Mouse (Mus musculus) brain, embryonic 14.5 days (tissue): ENCODE measurements around the gene Hoxb1.

Experiments
- CTCF ChIP-seq: fragments of 200-500 bp; IDR thresholded peaks from 2 replicates; pipeline ENCODE4 v1.5.1; 2012; ENCODE audit warnings: inconsistent platforms, mild to moderate bottlenecking, moderate library complexity, borderline replicate concordance; ENCODE audit not compliant: insufficient read depth, insufficient read length; ENCODE audit errors: extremely low read depth
- POLR2A ChIP-seq: fragments of 200-500 bp; IDR thresholded peaks from 2 replicates; pipeline ENCODE4 v1.6.1; 2012; ENCODE audit warnings: mild to moderate bottlenecking, inconsistent platforms, borderline replicate concordance; ENCODE audit not compliant: poor library complexity, insufficient read depth, insufficient read length, severe bottlenecking; ENCODE audit errors: extremely low read depth

DNA sequence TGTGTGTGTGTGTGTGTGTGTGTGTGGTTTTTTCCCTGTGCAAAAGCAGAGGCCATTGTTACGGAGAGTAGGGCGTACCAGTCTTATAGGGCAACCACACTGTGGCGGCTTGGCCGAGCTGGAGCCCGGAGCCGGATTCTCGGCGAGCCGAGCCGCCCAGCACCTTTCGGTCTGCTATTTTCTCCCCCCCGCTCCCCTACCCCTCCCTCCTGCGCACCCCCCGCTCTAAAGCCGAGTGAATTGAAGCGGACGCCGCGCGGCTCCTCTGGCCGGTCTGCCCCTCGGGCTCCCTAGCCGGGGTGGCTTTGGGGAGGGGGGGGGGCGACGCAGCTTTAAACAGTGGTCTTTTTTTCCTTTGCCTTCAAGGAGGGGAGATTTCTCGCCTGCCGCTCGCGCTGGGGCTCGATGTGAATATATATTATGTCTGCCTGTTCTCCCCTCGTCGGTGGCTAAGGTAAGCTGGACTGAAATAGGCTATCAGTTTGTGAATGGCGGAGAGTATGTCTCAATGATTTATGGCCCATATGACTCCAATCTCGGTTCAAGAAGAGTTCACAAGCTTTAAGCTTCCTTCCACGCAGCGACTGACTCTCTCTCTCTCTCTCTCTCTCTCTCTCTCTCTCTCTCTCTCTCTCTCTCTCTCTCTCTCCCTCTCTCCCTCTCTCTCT lies 24.7 kb upstream of the Hoxb1 start:
- TF ChIP-seq CTCF (no peak), POLR2A (no peak)
